Mouse (Mus musculus): Measurements from ENCODE around the gene Gbf1. TPM values are rescaled to one million over a fixed set of nuclear protein-coding genes. Genes with fewer than 3 reads are reported as not detected.

Gbf1 gene
- polyA plus RNA-seq (2015; fragmentation: Nextera tagmentation; extraction: Ambion mirVana) = 32.9 and 37.3 TPM in 2 replicates

GRCm38 (mm10) chr19:46152127-46152803, at the start of gene Gbf1:
TSS of gene Gbf1 (plus strand) at chr19:46152509.
- ATAC-seq (replicated peaks; ENCODE audit: low FRiP score, low read depth) = peak; percentile 95
- peak; percentile 100 for DNase-seq (ENCODE audit: low spot score)
- Histone ChIP-seq H3K4me3 (replicated peaks; ENCODE audit: low read depth, low read length) (peak within 1 kb of the TSS; percentile 56), H3K4me1 (replicated peaks; ENCODE audit: insufficient read depth, low read length) (0 out of 2 replicates have a peak, but pooled peaks cover 14% of the 10 kb centered on the region), H3K27ac (peak within 1 kb of the TSS; percentile 38), H3K4me2 (ENCODE audit: low read length) (peak within 1 kb of the TSS; percentile 72), H3K27me3 (ENCODE audit: insufficient read depth, low read length) (peaks cover 15% of the 10 kb centered on the region), H3K9me3 (replicated peaks; ENCODE audit: low read length) (no peaks in the 10 kb centered on the region), H3K9ac (ENCODE audit: low read depth, low read length) (peak within 1 kb of the TSS; percentile 58), H3K36me3 (ENCODE audit: insufficient read depth, low read length) (no peaks in the 10 kb centered on the region)
- TF ChIP-seq CTCF (IDR thresholded peaks at IDR 0.05; ENCODE audit: low read depth) = peak; percentile 9; the same call in 1 of the 2 replicates
- WGBS = 1% methylated on average over 37 of the region's 37 CpGs

GRCm38 (mm10) chr19:46103437-46104186, 48.7 kb upstream of the Gbf1 start:
- no peak for DNase-seq (ENCODE audit: low spot score)
- TF ChIP-seq CTCF (IDR thresholded peaks at IDR 0.05; ENCODE audit: low read depth) = no peak
- Histone ChIP-seq H3K27me3 (ENCODE audit: insufficient read depth, low read length) (no peaks in the 10 kb centered on the region), H3K4me2 (ENCODE audit: low read length) (no peak overlapping the region), H3K9me3 (replicated peaks; ENCODE audit: low read length) (no peaks in the 10 kb centered on the region), H3K4me1 (replicated peaks; ENCODE audit: insufficient read depth, low read length) (no peaks in the 10 kb centered on the region), H3K27ac (no peak overlapping the region), H3K4me3 (replicated peaks; ENCODE audit: low read depth, low read length) (no peak overlapping the region), H3K36me3 (ENCODE audit: insufficient read depth, low read length) (no peaks in the 10 kb centered on the region), H3K9ac (ENCODE audit: low read depth, low read length) (no peak overlapping the region)
- no peak for ATAC-seq (replicated peaks; ENCODE audit: low FRiP score, low read depth)
- 60% methylated on average over 6 of the region's 6 CpGs for WGBS

GRCm38 (mm10) chr19:46104187-46104557, 48.1 kb upstream of the Gbf1 start:
- H3K27me3 ChIP-seq (ENCODE audit: insufficient read depth, low read length) = no peaks in the 10 kb centered on the region
- no peak overlapping the region for H3K9ac ChIP-seq (ENCODE audit: low read depth, low read length)
- no peak overlapping the region for H3K4me3 ChIP-seq (replicated peaks; ENCODE audit: low read depth, low read length)
- WGBS = 68% methylated on average over 2 of the region's 2 CpGs
- H3K4me2 ChIP-seq (ENCODE audit: low read length) = no peak overlapping the region
- no peak overlapping the region for H3K27ac ChIP-seq
- no peak for DNase-seq (ENCODE audit: low spot score)
- H3K4me1 ChIP-seq (replicated peaks; ENCODE audit: insufficient read depth, low read length) = no peaks in the 10 kb centered on the region
- ATAC-seq (replicated peaks; ENCODE audit: low FRiP score, low read depth) = no peak
- no peak for TF ChIP-seq CTCF (IDR thresholded peaks at IDR 0.05; ENCODE audit: low read depth)
- H3K9me3 ChIP-seq (replicated peaks; ENCODE audit: low read length) = no peaks in the 10 kb centered on the region
- no peaks in the 10 kb centered on the region for H3K36me3 ChIP-seq (ENCODE audit: insufficient read depth, low read length)

GRCm38 (mm10) chr19:46110214-46110613, 42.1 kb upstream of the Gbf1 start:
- no peaks in the 10 kb centered on the region for H3K27me3 ChIP-seq (ENCODE audit: insufficient read depth, low read length)
- 88% methylated on average over 2 of the region's 2 CpGs for WGBS
- H3K4me1 ChIP-seq (replicated peaks; ENCODE audit: insufficient read depth, low read length) = no peaks in the 10 kb centered on the region
- H3K36me3 ChIP-seq (ENCODE audit: insufficient read depth, low read length) = no peaks in the 10 kb centered on the region
- no peak overlapping the region for H3K4me3 ChIP-seq (replicated peaks; ENCODE audit: low read depth, low read length)
- no peaks in the 10 kb centered on the region for H3K9me3 ChIP-seq (replicated peaks; ENCODE audit: low read length)
- TF ChIP-seq CTCF (IDR thresholded peaks at IDR 0.05; ENCODE audit: low read depth) = no peak
- no peak for DNase-seq (ENCODE audit: low spot score)
- no peak overlapping the region for H3K4me2 ChIP-seq (ENCODE audit: low read length)
- no peak overlapping the region for H3K27ac ChIP-seq
- no peak for ATAC-seq (replicated peaks; ENCODE audit: low FRiP score, low read depth)
- no peak overlapping the region for H3K9ac ChIP-seq (ENCODE audit: low read depth, low read length)

- TF ChIP-seq CTCF (IDR thresholded peaks at IDR 0.05; ENCODE audit: low read depth) = no peak
- Histone ChIP-seq H3K4me1 (replicated peaks; ENCODE audit: insufficient read depth, low read length) (no peaks in the 10 kb centered on the region), H3K27ac (no peak overlapping the region), H3K9me3 (replicated peaks; ENCODE audit: low read length) (no peaks in the 10 kb centered on the region), H3K4me2 (ENCODE audit: low read length) (no peak overlapping the region), H3K4me3 (replicated peaks; ENCODE audit: low read depth, low read length) (no peak overlapping the region), H3K9ac (ENCODE audit: low read depth, low read length) (no peak overlapping the region), H3K36me3 (ENCODE audit: insufficient read depth, low read length) (no peaks in the 10 kb centered on the region), H3K27me3 (ENCODE audit: insufficient read depth, low read length) (no peaks in the 10 kb centered on the region)
- DNase-seq (ENCODE audit: low spot score) (no peak), ATAC-seq (replicated peaks; ENCODE audit: low FRiP score, low read depth) (no peak)
- 85% methylated on average over 5 of the region's 5 CpGs for WGBS
Observed at GRCm38 (mm10) chr19:46110781-46111180, 41.5 kb upstream of the Gbf1 start.

- Histone ChIP-seq H3K27ac (no peak overlapping the region), H3K36me3 (ENCODE audit: insufficient read depth, low read length) (no peaks in the 10 kb centered on the region), H3K9me3 (replicated peaks; ENCODE audit: low read length) (no peaks in the 10 kb centered on the region), H3K27me3 (ENCODE audit: insufficient read depth, low read length) (no peaks in the 10 kb centered on the region), H3K4me1 (replicated peaks; ENCODE audit: insufficient read depth, low read length) (no peaks in the 10 kb centered on the region), H3K4me3 (replicated peaks; ENCODE audit: low read depth, low read length) (no peak overlapping the region), H3K9ac (ENCODE audit: low read depth, low read length) (no peak overlapping the region), H3K4me2 (ENCODE audit: low read length) (no peak overlapping the region)
- TF ChIP-seq CTCF (IDR thresholded peaks at IDR 0.05; ENCODE audit: low read depth) = no peak
- DNase-seq (ENCODE audit: low spot score) (no peak), ATAC-seq (replicated peaks; ENCODE audit: low FRiP score, low read depth) (no peak)
- WGBS = 58% methylated on average over 4 of the region's 4 CpGs
Observed at GRCm38 (mm10) chr19:46114617-46115016, 37.7 kb upstream of the Gbf1 start.

Data from kidney, postnatal 0 days (tissue).